ENCODE assay signal across 26 mouse cellular contexts in the genomic region with DNA sequence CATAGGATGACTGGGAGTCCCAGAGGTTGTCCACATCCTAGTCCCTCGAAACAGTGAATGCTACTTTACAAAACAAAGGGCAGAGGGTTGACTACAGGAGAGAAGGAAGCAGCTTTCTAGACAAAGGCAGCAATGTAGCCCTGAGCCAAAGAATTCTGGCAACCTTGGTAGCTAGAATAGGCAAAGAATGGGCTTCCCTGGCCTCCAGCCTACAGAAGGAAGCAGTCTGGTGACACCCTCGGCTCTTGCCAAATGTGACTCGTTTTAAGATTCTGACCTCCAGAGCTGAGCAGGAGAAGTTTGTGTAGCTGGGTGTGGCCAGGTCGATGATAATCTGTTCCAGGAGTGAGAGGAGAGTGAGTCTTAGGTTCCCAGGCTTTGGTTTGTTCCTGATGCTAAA.
DNase-seq lines count a peak whose midpoint lies in the region; ATAC-seq and TF ChIP-seq lines count a peak whose summit lies in the region.
"Had no signal": no experiment of that assay in that cellular context is flagged by ENCODE, and none has a peak within 500 bp of the region (broad histone marks: within the 10 kb centered on the region; RNA-seq: fewer than 3 reads in every experiment).

No protein-coding gene starts in this region.

- 10% methylated on average over 4 of the region's 4 CpGs for WGBS in cerebellum, adult 2 months
- WGBS in heart, embryonic 12.5 days: 51% methylated on average over 4 of the region's 4 CpGs
- 51% methylated on average over 4 of the region's 4 CpGs for WGBS in midbrain, postnatal 0 days
- WGBS in midbrain, embryonic 11.5 days: 57% methylated on average over 4 of the region's 4 CpGs

- H3K4me1 ChIP-seq in cerebellum, adult 2 months (ENCODE audit: control insufficient read depth, insufficient read depth, low read length): peaks cover 30% of the 10 kb centered on the region
- no peaks in the 10 kb centered on the region for H3K4me1 ChIP-seq in heart, embryonic 12.5 days (replicated peaks)
- H3K4me1 ChIP-seq in midbrain, postnatal 0 days (ENCODE audit: insufficient read depth, low read length): peaks cover 8% of the 10 kb centered on the region; the same call in 1 of the 2 replicates
- peaks cover 11% of the 10 kb centered on the region for H3K4me1 ChIP-seq in midbrain, embryonic 11.5 days (ENCODE audit: control insufficient read depth, insufficient read depth, low read length)
- H3K4me1 ChIP-seq: liver, embryonic 15.5 days; megakaryocyte, embryonic 14.5 days had no signal

- peak; percentile 34 to 52 for DNase-seq in cerebellum, adult 2 months
- no peak for DNase-seq in cerebellum, adult 8-10 months
- peak; percentile 74 for DNase-seq in heart, adult 11 months
- peak; percentile 32 for DNase-seq in midbrain, postnatal 0 days (ENCODE audit: low spot score)
- DNase-seq in midbrain, embryonic 11.5 days (ENCODE audit: low spot score, missing footprints): no peak
- DNase-seq in spleen, postnatal 4 days (ENCODE audit: low spot score in 2 of 2): no peak
- no peak for DNase-seq in gastrocnemius, postnatal 36 days
- DNase-seq: adrenal gland, postnatal 14 days; cerebellum, adult 11 months; kidney, adult 11 months; left cerebral cortex, postnatal 4 days; midbrain, embryonic 14.5 days; retina, postnatal 1 day; right cerebral cortex, postnatal 25 days; spleen, adult 18-20 months; thymus, postnatal 14 days had no signal

- no peak overlapping the region for H3K4me2 ChIP-seq in heart, embryonic 12.5 days
- H3K4me2 ChIP-seq in midbrain, postnatal 0 days (ENCODE audit: low read depth, low read length, poor library complexity, severe bottlenecking): no peak overlapping the region
- H3K4me2 ChIP-seq in midbrain, embryonic 11.5 days: no peak overlapping the region
- H3K4me2 ChIP-seq: embryonic facial prominence, embryonic 12.5 days; hindbrain, embryonic 13.5 days; limb, embryonic 15.5 days; liver, embryonic 15.5 days; neural tube, embryonic 12.5 days had no signal

- no peak for TF ChIP-seq CTCF in cerebellum, adult 2 months (IDR thresholded peaks at IDR 0.05; ENCODE audit: borderline replicate concordance, insufficient read depth, low read depth, low read length)
- no peak for TF ChIP-seq CTCF in midbrain, postnatal 0 days (IDR thresholded peaks at IDR 0.05)

- no peak overlapping the region for H3K4me3 ChIP-seq in cerebellum, adult 2 months (replicated peaks; ENCODE audit: insufficient read depth, low read depth, low read length)
- H3K4me3 ChIP-seq in heart, embryonic 12.5 days: no peak overlapping the region
- no peak overlapping the region for H3K4me3 ChIP-seq in midbrain, postnatal 0 days (ENCODE audit: low read depth, low read length)
- H3K4me3 ChIP-seq in midbrain, embryonic 11.5 days (ENCODE audit: low read depth, low read length): no peak overlapping the region
- H3K4me3 ChIP-seq: embryonic facial prominence, embryonic 12.5 days; hindbrain, embryonic 13.5 days; limb, embryonic 15.5 days; liver, embryonic 15.5 days; megakaryocyte, embryonic 14.5 days; neural tube, embryonic 12.5 days had no signal

- no peaks in the 10 kb centered on the region for H3K27me3 ChIP-seq in cerebellum, adult 2 months (ENCODE audit: control insufficient read depth, insufficient read depth, low read length)
- H3K27me3 ChIP-seq in heart, embryonic 12.5 days (replicated peaks): peaks cover 31% of the 10 kb centered on the region
- no peaks in the 10 kb centered on the region for H3K27me3 ChIP-seq in midbrain, postnatal 0 days (ENCODE audit: insufficient read depth, low read length)
- no peaks in the 10 kb centered on the region; the same call in 1 of the 2 replicates for H3K27me3 ChIP-seq in midbrain, embryonic 11.5 days (ENCODE audit: control insufficient read depth, insufficient read depth, low read length)
- H3K27me3 ChIP-seq: liver, embryonic 15.5 days had no signal

- no peak overlapping the region for H3K9ac ChIP-seq in heart, embryonic 12.5 days
- no peak overlapping the region for H3K9ac ChIP-seq in midbrain, postnatal 0 days (replicated peaks; ENCODE audit: low read length, poor library complexity, severe bottlenecking)
- H3K9ac ChIP-seq in midbrain, embryonic 11.5 days (ENCODE audit: low read length): no peak overlapping the region
- H3K9ac ChIP-seq: embryonic facial prominence, embryonic 12.5 days; hindbrain, embryonic 13.5 days; limb, embryonic 15.5 days; liver, embryonic 15.5 days; neural tube, embryonic 12.5 days had no signal

- TF ChIP-seq POLR2A in cerebellum, adult 2 months (IDR thresholded peaks at IDR 0.05; ENCODE audit: borderline replicate concordance, insufficient read depth, low read length): no peak

- H3K9me3 ChIP-seq in heart, embryonic 12.5 days (replicated peaks): no peaks in the 10 kb centered on the region
- H3K9me3 ChIP-seq in midbrain, postnatal 0 days (ENCODE audit: low read length): no peaks in the 10 kb centered on the region
- H3K9me3 ChIP-seq in midbrain, embryonic 11.5 days (ENCODE audit: control insufficient read depth, low read length): no peaks in the 10 kb centered on the region
- H3K9me3 ChIP-seq: embryonic facial prominence, embryonic 12.5 days; hindbrain, embryonic 13.5 days; limb, embryonic 15.5 days; liver, embryonic 15.5 days; megakaryocyte, embryonic 14.5 days; neural tube, embryonic 12.5 days had no signal

- ATAC-seq in heart, embryonic 12.5 days (ENCODE audit: insufficient number of reproducible peaks, low FRiP score): no peak
- no peak for ATAC-seq in midbrain, postnatal 0 days (ENCODE audit: low FRiP score)
- ATAC-seq in midbrain, embryonic 11.5 days (ENCODE audit: low FRiP score): no peak
- ATAC-seq: CD4-positive, CD25-positive, alpha-beta regulatory T cell, adult 4 months; lung, postnatal 0 days had no signal

- intact Hi-C loops in gastrocnemius, postnatal 36 days (cut with DNase I): no loop called here

- H3K27ac ChIP-seq in cerebellum, adult 2 months (ENCODE audit: insufficient read depth, low read length): no peak overlapping the region
- H3K27ac ChIP-seq in heart, embryonic 12.5 days (ENCODE audit: poor library complexity, severe bottlenecking): no peak overlapping the region
- H3K27ac ChIP-seq in midbrain, postnatal 0 days (ENCODE audit: low read depth, low read length): no peak overlapping the region
- no peak overlapping the region for H3K27ac ChIP-seq in midbrain, embryonic 11.5 days (ENCODE audit: low read depth, low read length)
- H3K27ac ChIP-seq: embryonic facial prominence, embryonic 12.5 days; hindbrain, embryonic 13.5 days; kidney, postnatal 0 days; limb, embryonic 15.5 days; liver, embryonic 15.5 days; neural tube, embryonic 12.5 days had no signal

- H3K36me3 ChIP-seq in heart, embryonic 12.5 days: no peaks in the 10 kb centered on the region
- no peaks in the 10 kb centered on the region for H3K36me3 ChIP-seq in midbrain, postnatal 0 days (ENCODE audit: insufficient read depth, low read length)
- H3K36me3 ChIP-seq in midbrain, embryonic 11.5 days (ENCODE audit: control insufficient read depth, insufficient read depth, low read length): no peaks in the 10 kb centered on the region
- H3K36me3 ChIP-seq: embryonic facial prominence, embryonic 12.5 days; hindbrain, embryonic 13.5 days; limb, embryonic 15.5 days; liver, embryonic 15.5 days; neural tube, embryonic 12.5 days had no signal

Comparison
In these comparisons a context has a peak if more than half of its experiments do, and no peak if none do; other contexts are left out.
1. DNase-seq: peak in cerebellum, adult 2 months (2 of 2), heart, adult 11 months (single experiment) and midbrain, postnatal 0 days (single experiment); none in cerebellum, adult 8-10 months (single experiment), midbrain, embryonic 11.5 days (single experiment), spleen, postnatal 4 days (0 of 2) and gastrocnemius, postnatal 36 days (0 of 2).